Mouse (Mus musculus): ENCODE measurements around the gene Yeats2. TPM values are rescaled to one million over a fixed set of nuclear protein-coding genes. Genes with fewer than 3 reads are reported as not detected.

Yeats2 gene
- 25.6 and 32.9 TPM in 2 replicates for total RNA-seq (2023)

GRCm38 (mm10) chr16:20140772-20141531, at the start of gene Yeats2:
Gene Yeats2 (plus strand): TSS chr16:20141063.

GRCm38 (mm10) chr16:20097069-20097710, 43.7 kb upstream of the Yeats2 start, which contains the start of gene Klhl24:
Gene Klhl24 (plus strand): TSS chr16:20097542.

GRCm38 (mm10) chr16:20240468-20241414, 99.9 kb downstream of the Yeats2 start, which contains the start of gene Map6d1:
Gene Map6d1 (minus strand): TSS chr16:20241358.

Other genes starting within 250 kb of the Yeats2 start
- gene Klhl6, start 158.0 kb upstream of the Yeats2 start, total RNA-seq (2023): 82.4 and 99.5 TPM in 2 replicates
- 165 and 195 TPM in 2 replicates for gene Klhl24, start 43.5 kb upstream of the Yeats2 start, total RNA-seq (2023)
- not detected in 2 replicates for gene Map6d1, start 100.3 kb downstream of the Yeats2 start, total RNA-seq (2023)
- 54.3 and 78.8 TPM in 2 replicates for gene Parl, start 161.3 kb downstream of the Yeats2 start, total RNA-seq (2023)
- 1.8 and 2.5 TPM in 2 replicates for gene Cyp2ab1, start 184.3 kb downstream of the Yeats2 start, total RNA-seq (2023)